Mouse (Mus musculus) forebrain, postnatal 0 days (tissue): ENCODE data around the gene Slc25a48. TPM values are rescaled to one million over a fixed set of nuclear protein-coding genes. Genes with fewer than 3 reads are reported as not detected.
A peak's percentile ranks its signal among the peaks of the same experiment; 100 is the strongest.

Source experiments
- ATAC-seq: fragments of 200-750 bp; cut with Nextera tagmentation; 2 replicates; pipeline ENCODE4 v1.8.0; 2017; ENCODE audit warnings: mild to moderate bottlenecking, moderate library complexity
- DNase-seq: peaks from one replicate; pipeline ENCODE4 v3.0.0-alpha.2; 2015
- H3K27ac ChIP-seq: fragments of 300-500 bp; sonication (generic); 2 replicates; pipeline ENCODE4 v1.5.1; 2014; ENCODE audit warnings: low read depth, mild to moderate bottlenecking, antibody characterized with exemption, low read length, moderate library complexity, mixed read lengths
- H3K27me3 ChIP-seq: fragments of 300-500 bp; sonication (generic); 2 replicates; pipeline ENCODE4 v1.6.1; 2014; ENCODE audit warnings: mild to moderate bottlenecking, low read length, mixed read lengths; ENCODE audit not compliant: insufficient read depth
- H3K36me3 ChIP-seq: fragments of 300-500 bp; sonication (generic); 2 replicates; pipeline ENCODE4 v1.6.1; 2014; ENCODE audit warnings: mild to moderate bottlenecking, moderate library complexity; ENCODE audit not compliant: insufficient read depth
- H3K4me1 ChIP-seq: fragments of 300-500 bp; sonication (generic); 2 replicates; pipeline ENCODE4 v1.6.1; 2014; ENCODE audit warnings: antibody characterized with exemption; ENCODE audit not compliant: insufficient read depth
- H3K4me2 ChIP-seq: fragments of 300-500 bp; sonication (generic); 2 replicates; pipeline ENCODE4 v1.6.1; 2014; ENCODE audit warnings: low read depth, mild to moderate bottlenecking, moderate library complexity
- H3K4me3 ChIP-seq: fragments of 300-500 bp; sonication (generic); 2 replicates; pipeline ENCODE4 v1.5.1; 2014; ENCODE audit warnings: low read depth, low read length, mixed read lengths
- H3K9ac ChIP-seq: fragments of 300-500 bp; sonication (generic); 2 replicates; pipeline ENCODE4 v1.6.1; 2014; ENCODE audit warnings: mild to moderate bottlenecking
- H3K9me3 ChIP-seq: fragments of 300-500 bp; sonication (generic); 2 replicates; pipeline ENCODE4 v1.6.1; 2016; ENCODE audit warnings: low read length
- CTCF ChIP-seq: sonication (generic); IDR thresholded peaks from 2 replicates; pipeline ENCODE4 v1.5.1; 2016; ENCODE audit warnings: antibody characterized with exemption, control low read depth, low read depth
- WGBS: fragments of 180-500 bp; shearing (Covaris S2); extraction: QIAGEN DNeasy Blood & Tissue Kit; methylation state at CpG from one replicate; pipeline ENCODE4 v1.1.7; 2014; 5-methylcytosine and 5-hydroxymethylcytosine counted together
- polyA plus RNA-seq: library from polyadenylated mRNA; unstranded; fragments of >200 nt; fragmentation: Nextera tagmentation; extraction: Ambion mirVana; gene quantifications from 2 replicates; pipeline ENCODE4 v1.2.1, GENCODE M21; 2015
- total RNA-seq: library from RNA; depleted of rRNA; stranded (reverse); fragments of >200 nt; gene quantifications from 2 replicates; pipeline ENCODE4 v1.2.3, GENCODE M21; 2014

Slc25a48 gene
- total and polyA plus RNA-seq, 2 experiments from 2014 or later: 0.06 TPM; not detected in 1

GRCm38 (mm10) chr13:56418685-56419483 is 19.3 kb upstream of the Slc25a48 start:
- 0 out of 2 replicates have a peak, but pooled peaks cover 2% of the 10 kb centered on the region for H3K9me3 ChIP-seq
- no peaks in the 10 kb centered on the region for H3K36me3 ChIP-seq
- H3K4me2 ChIP-seq: no peak overlapping the region
- no peaks in the 10 kb centered on the region for H3K27me3 ChIP-seq
- 53% methylated on average over 13 of the region's 13 CpGs for WGBS
- no peak for ATAC-seq
- no peak for TF ChIP-seq CTCF
- no peaks in the 10 kb centered on the region; the same call in 1 of the 2 replicates for H3K4me1 ChIP-seq
- no peak for DNase-seq
- no peak overlapping the region for H3K27ac ChIP-seq
- H3K9ac ChIP-seq: no peak overlapping the region
- H3K4me3 ChIP-seq: no peak overlapping the region

- Histone ChIP-seq H3K4me3 (no peak overlapping the region), H3K27me3 (no peaks in the 10 kb centered on the region), H3K9ac (no peak overlapping the region), H3K27ac (no peak overlapping the region), H3K36me3 (no peaks in the 10 kb centered on the region), H3K4me2 (no peak overlapping the region), H3K9me3 (no peaks in the 10 kb centered on the region), H3K4me1 (no peaks in the 10 kb centered on the region; the same call in 1 of the 2 replicates)
- TF ChIP-seq CTCF: no peak
- no peak for DNase-seq
- 80% methylated on average over 6 of the region's 6 CpGs for WGBS
- no peak for ATAC-seq
Measured at GRCm38 (mm10) chr13:56419538-56419937, 18.6 kb upstream of the Slc25a48 start.

- Histone ChIP-seq H3K4me2 (peak overlapping the region; percentile 18), H3K27ac (no peak overlapping the region), H3K4me1 (no peaks in the 10 kb centered on the region; the same call in 1 of the 2 replicates), H3K36me3 (no peaks in the 10 kb centered on the region), H3K27me3 (no peaks in the 10 kb centered on the region), H3K9ac (no peak overlapping the region), H3K9me3 (no peaks in the 10 kb centered on the region), H3K4me3 (no peak overlapping the region)
- DNase-seq (peak; percentile 90), ATAC-seq (peak; percentile 85)
- 19% methylated on average over 16 of the region's 16 CpGs for WGBS
- TF ChIP-seq CTCF: peak; percentile 89
Measured at GRCm38 (mm10) chr13:56422072-56422723, 16.0 kb upstream of the Slc25a48 start.

- WGBS: 85% methylated on average over 7 of the region's 7 CpGs
- no peak for DNase-seq
- Histone ChIP-seq H3K36me3 (no peaks in the 10 kb centered on the region), H3K4me2 (no peak overlapping the region), H3K9ac (no peak overlapping the region), H3K27ac (no peak overlapping the region), H3K4me3 (no peak overlapping the region), H3K27me3 (no peaks in the 10 kb centered on the region), H3K9me3 (no peaks in the 10 kb centered on the region), H3K4me1 (no peaks in the 10 kb centered on the region; the same call in 1 of the 2 replicates)
- no peak for TF ChIP-seq CTCF
- ATAC-seq: no peak
Measured at GRCm38 (mm10) chr13:56425931-56426330, 12.2 kb upstream of the Slc25a48 start.

GRCm38 (mm10) chr13:56426365-56426764 is 11.8 kb upstream of the Slc25a48 start, which contains the start of gene Gm3045:
TSS of gene Gm3045 (plus strand) at chr13:56426594.
- Histone ChIP-seq H3K27ac (no peak within 1 kb of the TSS), H3K9ac (no peak within 1 kb of the TSS), H3K4me3 (no peak within 1 kb of the TSS), H3K36me3 (no peaks in the 10 kb centered on the region), H3K4me2 (no peak within 1 kb of the TSS), H3K27me3 (no peaks in the 10 kb centered on the region), H3K9me3 (no peaks in the 10 kb centered on the region), H3K4me1 (no peaks in the 10 kb centered on the region; the same call in 1 of the 2 replicates)
- TF ChIP-seq CTCF: no peak
- no peak for DNase-seq
- ATAC-seq: no peak
- WGBS: 75% methylated on average over 4 of the region's 4 CpGs

- no peak overlapping the region for H3K9ac ChIP-seq
- H3K9me3 ChIP-seq: no peaks in the 10 kb centered on the region
- WGBS: 27% methylated on average over 16 of the region's 16 CpGs
- DNase-seq (peak; percentile 87), ATAC-seq (peak; percentile 89)
- H3K27ac ChIP-seq: no peak overlapping the region
- no peaks in the 10 kb centered on the region for H3K36me3 ChIP-seq
- no peaks in the 10 kb centered on the region for H3K4me1 ChIP-seq
- H3K4me3 ChIP-seq: no peak overlapping the region
- no peaks in the 10 kb centered on the region for H3K27me3 ChIP-seq
- H3K4me2 ChIP-seq: no peak overlapping the region
- TF ChIP-seq CTCF: peak; percentile 95
Measured at GRCm38 (mm10) chr13:56428724-56429500, 9.2 kb upstream of the Slc25a48 start.
